Mouse (Mus musculus): Measurements from ENCODE around the gene Itpr1. TPM values are rescaled to one million over a fixed set of nuclear protein-coding genes. Genes with fewer than 3 reads are reported as not detected.
A peak's percentile ranks its signal among the peaks of the same experiment; 100 is the strongest.

Itpr1 gene
- polyA plus RNA-seq, 1 experiment from 2014 or later, result 2.3 TPM

DNA sequence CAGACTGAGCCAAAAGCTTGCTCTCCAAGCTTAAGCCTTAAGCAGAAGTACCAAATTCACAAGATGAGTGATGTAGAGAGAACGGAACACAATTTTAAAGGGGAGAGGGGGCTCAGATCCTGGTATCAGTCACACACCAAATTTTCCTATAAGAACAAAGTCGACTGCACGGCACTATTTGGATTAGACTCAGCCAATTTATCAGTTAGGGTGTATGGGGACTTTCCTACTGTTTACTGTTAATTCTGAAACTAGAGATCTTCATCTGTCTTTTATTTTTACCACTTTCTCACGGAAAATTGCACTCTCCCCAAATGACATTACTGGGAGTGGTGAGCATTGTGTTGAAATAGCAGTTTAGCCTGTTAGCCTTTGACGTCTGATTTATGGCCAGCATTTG is 269.6 kb downstream of the Itpr1 start:
- no peak overlapping the region for H3K27ac ChIP-seq
- no peak for ATAC-seq (ENCODE audit: low read depth)

DNA sequence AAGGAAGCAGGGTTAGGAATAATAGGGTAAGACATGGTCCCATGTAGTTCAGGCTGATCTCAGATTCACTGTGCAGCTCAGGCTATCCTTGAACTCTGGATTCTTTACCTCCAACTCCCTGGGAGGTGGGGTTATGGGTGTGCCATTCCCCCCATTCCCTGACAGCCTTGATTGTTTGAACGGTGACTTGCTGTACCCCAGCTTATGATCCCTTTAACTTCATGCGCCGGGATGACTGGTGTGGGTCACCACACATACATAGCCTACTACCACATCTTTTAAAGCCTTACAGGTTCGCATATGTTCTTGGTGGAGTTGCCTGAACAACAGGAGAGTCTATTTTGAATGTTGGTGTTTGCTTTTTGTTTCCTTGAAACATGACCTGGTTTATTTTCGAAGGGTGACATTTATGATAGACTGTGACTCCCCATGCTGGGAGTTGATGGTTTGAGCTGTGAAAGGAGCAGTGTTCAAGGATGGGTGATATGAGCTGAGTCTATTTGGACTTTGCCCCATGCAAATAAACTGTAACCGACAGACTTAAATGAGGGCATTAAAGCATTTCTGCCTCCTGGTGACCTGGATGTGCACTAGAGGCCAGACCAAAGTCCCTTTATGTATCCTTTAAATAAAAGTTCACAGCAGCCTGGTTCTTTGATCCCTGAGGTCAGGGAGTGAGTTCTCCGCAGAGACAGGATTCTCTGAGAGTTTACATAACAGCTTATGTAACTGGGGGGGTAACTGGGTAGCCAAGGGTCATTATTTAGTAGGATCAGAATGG is 273.5 kb downstream of the Itpr1 start:
- Histone ChIP-seq H3K4me1 (replicated peaks) (0 out of 2 replicates have a peak, but pooled peaks cover 8% of the 10 kb centered on the region), H3K4me2 (no peak overlapping the region), H3K9ac (no peak overlapping the region), H3K27ac (peak overlapping the region; percentile 32), H3K36me3 (peaks cover 5% of the 10 kb centered on the region; the same call in 1 of the 2 replicates), H3K4me3 (replicated peaks) (no peak overlapping the region), H3K9me3 (replicated peaks) (no peaks in the 10 kb centered on the region), H3K27me3 (no peaks in the 10 kb centered on the region)
- 71% methylated on average over 7 of the region's 7 CpGs for WGBS (ENCODE audit: insufficient replicate concordance)
- ATAC-seq (ENCODE audit: low read depth) (peak; percentile 44), DNase-seq (no peak)

More for the DNA sequence above, 269.6 kb downstream of the Itpr1 start:
- no peak overlapping the region for H3K4me2 ChIP-seq
- no peak overlapping the region for H3K9ac ChIP-seq
- WGBS (ENCODE audit: insufficient replicate concordance), result 75% methylated on average over 5 of the region's 5 CpGs
- H3K9me3 ChIP-seq (replicated peaks), result no peaks in the 10 kb centered on the region
- peaks cover 9% of the 10 kb centered on the region; the same call in 1 of the 2 replicates for H3K4me1 ChIP-seq (replicated peaks)
- no peak overlapping the region for H3K4me3 ChIP-seq (replicated peaks)
- DNase-seq, result no peak
- H3K27me3 ChIP-seq, result no peaks in the 10 kb centered on the region
- peaks cover 5% of the 10 kb centered on the region; the same call in 1 of the 2 replicates for H3K36me3 ChIP-seq

DNA sequence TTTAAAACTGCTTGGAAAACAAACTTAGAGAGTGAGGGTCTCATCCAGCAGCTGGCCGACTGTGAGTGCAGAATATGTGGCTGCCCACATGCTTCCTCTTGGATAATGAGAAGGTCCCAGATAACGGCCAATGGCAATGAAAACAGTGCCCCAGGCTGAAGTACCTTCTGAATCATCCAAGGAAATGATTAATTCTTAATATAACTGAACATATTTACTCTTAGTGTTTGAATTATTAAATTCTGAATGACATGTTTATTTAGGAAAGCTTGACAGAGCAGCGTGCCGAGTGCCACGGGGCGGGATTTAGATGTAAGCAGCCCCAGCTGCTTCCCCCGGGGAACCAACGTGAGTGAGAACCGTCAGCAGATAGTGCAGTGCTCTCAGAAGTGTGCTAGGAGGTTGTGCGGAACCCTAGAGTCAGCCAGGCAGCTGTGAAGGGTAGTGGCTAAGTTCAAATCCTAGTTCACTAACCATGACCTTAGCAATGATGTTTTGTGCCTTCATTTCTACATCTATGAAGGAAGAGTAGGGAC is 274.5 kb downstream of the Itpr1 start:
- Histone ChIP-seq H3K9ac (no peak overlapping the region), H3K4me1 (replicated peaks) (0 out of 2 replicates have a peak, but pooled peaks cover 8% of the 10 kb centered on the region), H3K27me3 (no peaks in the 10 kb centered on the region), H3K4me3 (replicated peaks) (no peak overlapping the region), H3K36me3 (peaks cover 5% of the 10 kb centered on the region; the same call in 1 of the 2 replicates), H3K27ac (0 out of 2 replicates have a peak overlapping the region, but pooled peaks have one; percentile 16), H3K4me2 (no peak overlapping the region), H3K9me3 (replicated peaks) (no peaks in the 10 kb centered on the region)
- WGBS (ENCODE audit: insufficient replicate concordance), result 64% methylated on average over 10 of the region's 10 CpGs
- no peak for DNase-seq
- ATAC-seq (ENCODE audit: low read depth), result no peak

DNA sequence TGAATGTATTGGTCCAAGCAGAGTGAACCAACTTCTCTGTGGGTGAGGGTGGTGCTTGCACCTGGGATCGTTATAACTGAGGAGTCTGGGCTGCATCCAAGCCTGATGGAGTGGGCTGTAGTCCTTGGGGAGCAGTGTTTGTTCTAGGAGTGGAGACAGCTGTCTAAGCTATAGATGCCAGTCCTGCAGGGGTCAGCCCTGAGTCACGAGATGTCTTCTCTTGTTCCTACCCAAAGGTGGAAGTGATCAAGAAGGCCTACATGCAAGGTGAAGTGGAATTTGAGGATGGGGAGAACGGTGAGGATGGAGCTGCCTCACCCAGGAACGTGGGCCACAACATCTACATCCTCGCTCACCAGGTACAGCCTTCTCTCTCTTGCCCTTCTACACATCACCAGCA is 275.4 kb downstream of the Itpr1 start:
- Histone ChIP-seq H3K4me2 (no peak overlapping the region), H3K9ac (no peak overlapping the region), H3K9me3 (replicated peaks) (no peaks in the 10 kb centered on the region), H3K4me3 (replicated peaks) (no peak overlapping the region), H3K27me3 (no peaks in the 10 kb centered on the region), H3K36me3 (no peaks in the 10 kb centered on the region; the same call in 1 of the 2 replicates), H3K4me1 (replicated peaks) (0 out of 2 replicates have a peak, but pooled peaks cover 8% of the 10 kb centered on the region), H3K27ac (no peak overlapping the region)
- no peak for ATAC-seq (ENCODE audit: low read depth)
- WGBS (ENCODE audit: insufficient replicate concordance), result 71% methylated on average over 5 of the region's 5 CpGs
- no peak for DNase-seq

DNA sequence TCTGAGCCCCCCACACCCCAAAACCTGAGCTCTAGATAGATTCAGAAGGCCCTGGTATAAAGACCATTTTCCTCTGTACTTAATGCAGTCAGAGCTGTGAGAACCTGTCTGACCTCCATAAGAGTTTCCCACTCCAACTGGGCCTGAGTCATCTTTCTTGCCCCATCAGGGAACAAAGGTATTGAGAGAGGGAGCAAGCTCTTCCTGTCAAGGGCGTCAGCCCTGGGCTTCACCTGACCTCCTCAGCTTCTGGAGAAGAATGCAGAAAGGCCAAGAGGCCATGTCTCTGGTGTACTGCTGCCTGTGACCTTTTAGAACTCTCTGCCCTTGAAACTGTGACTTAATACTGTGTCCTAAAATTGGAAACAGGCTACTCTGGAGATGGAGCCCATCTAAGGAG is 279.1 kb downstream of the Itpr1 start:
- Histone ChIP-seq H3K4me1 (replicated peaks) (0 out of 2 replicates have a peak, but pooled peaks cover 2% of the 10 kb centered on the region), H3K9me3 (replicated peaks) (no peaks in the 10 kb centered on the region), H3K27me3 (no peaks in the 10 kb centered on the region), H3K27ac (no peak overlapping the region), H3K4me2 (no peak overlapping the region), H3K4me3 (replicated peaks) (no peak overlapping the region), H3K9ac (no peak overlapping the region), H3K36me3 (peaks cover 7% of the 10 kb centered on the region; the same call in 1 of the 2 replicates)
- ATAC-seq (ENCODE audit: low read depth) (no peak), DNase-seq (no peak)
- 58% methylated on average over 1 of the region's 1 CpGs for WGBS (ENCODE audit: insufficient replicate concordance)

DNA sequence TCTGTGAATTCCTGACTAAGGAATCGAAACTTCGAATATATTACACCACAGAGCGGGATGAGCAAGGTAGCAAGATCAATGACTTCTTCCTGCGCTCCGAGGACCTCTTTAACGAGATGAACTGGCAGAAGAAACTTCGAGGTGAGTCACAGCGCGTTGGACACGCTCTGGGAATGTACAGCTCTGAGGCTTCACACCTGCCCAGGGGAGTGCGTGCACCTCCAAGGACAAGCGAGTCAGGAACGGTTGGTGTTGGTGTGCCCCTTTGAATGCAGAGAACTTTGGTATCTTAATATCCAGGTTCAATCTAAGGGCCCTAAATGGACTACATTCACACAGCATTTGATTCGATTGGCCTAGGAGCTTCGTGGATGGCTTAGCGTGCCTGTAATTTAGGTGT is 280.9 kb downstream of the Itpr1 start:
- no peaks in the 10 kb centered on the region for H3K9me3 ChIP-seq (replicated peaks)
- WGBS (ENCODE audit: insufficient replicate concordance), result 82% methylated on average over 16 of the region's 16 CpGs
- H3K27ac ChIP-seq, result no peak overlapping the region
- H3K36me3 ChIP-seq, result peaks cover 7% of the 10 kb centered on the region; the same call in 1 of the 2 replicates
- no peak for DNase-seq
- H3K4me1 ChIP-seq (replicated peaks), result no peaks in the 10 kb centered on the region
- ATAC-seq (ENCODE audit: low read depth), result no peak
- H3K9ac ChIP-seq, result no peak overlapping the region
- no peak overlapping the region for H3K4me3 ChIP-seq (replicated peaks)
- H3K27me3 ChIP-seq, result no peaks in the 10 kb centered on the region
- H3K4me2 ChIP-seq, result no peak overlapping the region

DNA sequence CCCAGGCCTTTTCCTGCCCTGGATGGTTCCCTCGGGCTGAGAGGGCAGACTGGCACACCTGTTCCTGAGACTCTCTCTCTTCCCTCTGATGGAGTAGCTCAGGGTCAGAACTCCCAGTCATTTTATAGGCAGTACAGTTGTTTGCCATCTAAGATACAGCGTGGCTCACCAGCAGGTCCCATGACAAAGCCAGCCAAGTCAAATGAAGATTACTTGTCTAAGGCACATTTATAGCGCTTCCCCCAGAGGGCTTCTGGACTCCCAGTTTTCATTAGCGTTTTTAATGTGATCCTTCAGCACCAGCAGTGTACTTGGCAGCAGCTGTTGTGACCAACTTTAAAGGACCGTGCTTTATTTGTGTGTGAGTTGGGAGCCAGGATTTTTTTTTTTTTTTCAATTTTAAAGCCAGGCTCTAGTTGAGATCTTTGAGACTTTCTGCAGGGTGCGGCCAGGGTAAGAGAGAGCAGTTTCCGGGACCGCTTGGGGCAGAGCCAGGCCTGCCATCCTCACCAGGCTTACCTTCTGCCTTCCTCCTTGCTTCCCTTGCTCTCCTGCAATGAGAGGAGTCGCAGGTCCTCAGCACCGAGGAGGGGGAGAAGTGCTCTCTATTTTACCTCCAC is 281.4 kb downstream of the Itpr1 start:
- no peak overlapping the region for H3K9ac ChIP-seq
- no peak for ATAC-seq (ENCODE audit: low read depth)

DNA sequence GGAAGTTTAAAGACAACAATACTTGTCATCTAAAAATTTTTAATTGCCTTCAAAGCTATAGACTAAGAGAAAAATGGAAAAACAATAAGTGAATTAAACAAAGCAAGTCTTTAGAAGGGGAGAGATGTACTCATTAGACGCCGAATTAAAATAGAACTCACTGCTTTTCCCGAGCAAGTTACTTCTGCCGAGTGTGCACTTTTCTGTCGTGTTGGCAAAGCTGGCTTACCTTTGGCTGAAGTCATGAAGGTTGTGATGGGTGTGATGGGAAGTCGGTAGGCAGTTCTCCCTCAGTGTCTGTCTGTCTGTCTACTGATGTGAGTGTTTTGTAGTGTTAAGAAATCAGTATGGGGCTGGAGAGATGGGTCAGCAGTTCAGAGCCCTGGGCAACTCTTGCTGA is 282.1 kb downstream of the Itpr1 start:
- Histone ChIP-seq H3K9ac (no peak overlapping the region), H3K9me3 (replicated peaks) (no peaks in the 10 kb centered on the region), H3K27me3 (no peaks in the 10 kb centered on the region), H3K4me3 (replicated peaks) (no peak overlapping the region), H3K36me3 (peaks cover 7% of the 10 kb centered on the region; the same call in 1 of the 2 replicates), H3K27ac (no peak overlapping the region), H3K4me2 (no peak overlapping the region), H3K4me1 (replicated peaks) (no peaks in the 10 kb centered on the region)
- DNase-seq, result no peak
- WGBS (ENCODE audit: insufficient replicate concordance), result 80% methylated on average over 6 of the region's 6 CpGs
- no peak for ATAC-seq (ENCODE audit: low read depth)

More for the DNA sequence above, 281.4 kb downstream of the Itpr1 start:
- H3K9me3 ChIP-seq (replicated peaks), result no peaks in the 10 kb centered on the region
- H3K4me3 ChIP-seq (replicated peaks), result no peak overlapping the region
- no peak overlapping the region for H3K4me2 ChIP-seq
- 82% methylated on average over 10 of the region's 10 CpGs for WGBS (ENCODE audit: insufficient replicate concordance)
- H3K27me3 ChIP-seq, result no peaks in the 10 kb centered on the region
- peaks cover 7% of the 10 kb centered on the region; the same call in 1 of the 2 replicates for H3K36me3 ChIP-seq
- no peak overlapping the region for H3K27ac ChIP-seq
- DNase-seq, result no peak
- no peaks in the 10 kb centered on the region for H3K4me1 ChIP-seq (replicated peaks)

DNA sequence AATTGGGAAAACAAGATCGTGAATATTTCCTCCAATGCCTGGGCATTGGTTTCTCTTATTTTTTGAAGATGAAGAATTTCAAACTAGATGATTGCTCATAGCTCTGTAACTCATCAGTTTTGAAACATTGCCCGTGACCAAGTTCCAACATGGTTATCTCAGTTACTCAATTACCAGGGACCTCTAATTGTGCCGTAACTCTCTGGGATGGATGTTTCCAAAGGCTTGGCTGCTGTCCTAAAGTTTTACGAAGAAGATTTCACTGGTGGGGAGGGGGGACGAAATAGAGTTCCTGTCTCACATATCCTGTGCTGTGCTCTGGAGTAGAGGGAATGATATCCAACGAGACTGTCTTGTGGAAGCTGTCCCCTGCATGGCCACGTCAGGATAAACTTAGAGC is 285.2 kb downstream of the Itpr1 start:
- Histone ChIP-seq H3K27me3 (no peaks in the 10 kb centered on the region), H3K9ac (no peak overlapping the region), H3K36me3 (peaks cover 7% of the 10 kb centered on the region; the same call in 1 of the 2 replicates), H3K4me3 (replicated peaks) (no peak overlapping the region), H3K4me1 (replicated peaks) (no peaks in the 10 kb centered on the region), H3K27ac (no peak overlapping the region), H3K9me3 (replicated peaks) (no peaks in the 10 kb centered on the region), H3K4me2 (no peak overlapping the region)
- 70% methylated on average over 7 of the region's 7 CpGs for WGBS (ENCODE audit: insufficient replicate concordance)
- no peak for DNase-seq
- no peak for ATAC-seq (ENCODE audit: low read depth)

DNA sequence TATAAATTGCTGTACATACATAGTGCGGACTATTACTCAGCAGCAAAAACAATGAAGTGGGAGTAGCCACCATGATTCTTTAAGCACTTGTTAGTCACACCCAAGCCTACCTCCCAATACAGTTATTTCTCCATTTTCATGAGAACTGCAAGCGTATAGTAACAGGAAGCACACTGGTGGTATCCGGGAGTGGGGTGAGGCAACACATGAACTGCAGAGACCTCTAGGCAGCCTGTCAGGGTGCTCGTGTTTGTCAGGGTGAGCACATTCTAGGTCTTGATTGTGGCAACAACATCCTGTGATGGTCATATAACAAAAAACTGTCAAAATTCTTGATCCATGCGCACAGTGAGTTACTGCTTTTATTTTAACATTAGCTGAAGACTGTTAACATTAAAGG is 290.8 kb downstream of the Itpr1 start:
- H3K36me3 ChIP-seq, result no peaks in the 10 kb centered on the region
- no peak overlapping the region for H3K27ac ChIP-seq
- no peaks in the 10 kb centered on the region for H3K27me3 ChIP-seq
- H3K4me1 ChIP-seq (replicated peaks), result peaks cover 16% of the 10 kb centered on the region
- no peak overlapping the region for H3K4me2 ChIP-seq
- H3K9ac ChIP-seq, result no peak overlapping the region
- ATAC-seq (ENCODE audit: low read depth) (no peak), DNase-seq (no peak)
- H3K4me3 ChIP-seq (replicated peaks), result no peak overlapping the region
- WGBS (ENCODE audit: insufficient replicate concordance), result 67% methylated on average over 5 of the region's 5 CpGs
- no peaks in the 10 kb centered on the region for H3K9me3 ChIP-seq (replicated peaks)

DNA sequence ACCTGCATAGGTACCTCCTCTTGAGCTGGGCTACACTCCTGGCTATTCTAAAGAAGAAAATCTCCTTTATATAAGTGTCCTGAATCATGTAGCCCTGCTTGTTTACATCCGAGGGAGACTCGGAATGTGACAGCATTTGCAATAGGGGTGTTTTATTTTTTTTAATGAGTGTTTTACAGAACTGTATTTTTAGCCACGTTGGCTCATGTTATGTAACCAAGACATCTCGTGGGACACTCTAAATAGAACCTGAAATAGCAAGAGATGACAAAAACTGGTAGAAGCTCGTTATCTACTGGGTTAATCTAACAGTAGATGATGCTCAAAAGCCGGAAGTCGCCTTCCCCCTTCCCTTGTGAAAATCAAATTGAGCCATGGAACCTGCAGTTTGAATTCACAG is 291.8 kb downstream of the Itpr1 start:
- ATAC-seq (ENCODE audit: low read depth), result no peak
- Histone ChIP-seq H3K27me3 (no peaks in the 10 kb centered on the region), H3K4me2 (no peak overlapping the region), H3K9ac (no peak overlapping the region), H3K36me3 (no peaks in the 10 kb centered on the region), H3K4me3 (replicated peaks) (no peak overlapping the region), H3K9me3 (replicated peaks) (no peaks in the 10 kb centered on the region), H3K27ac (no peak overlapping the region), H3K4me1 (replicated peaks) (peaks cover 22% of the 10 kb centered on the region)
- DNase-seq, result no peak
- WGBS (ENCODE audit: insufficient replicate concordance), result 70% methylated on average over 7 of the region's 7 CpGs
